Mouse (Mus musculus) mammary gland, adult 2 months (tissue): ENCODE measurements around the gene Atp5e. TPM values are rescaled to one million over a fixed set of nuclear protein-coding genes. Genes with fewer than 3 reads are reported as not detected.

ENCODE experiments used
- polyA plus RNA-seq: library from polyadenylated mRNA; depleted of rRNA; stranded (reverse); fragments of >200 nt; gene quantifications from 2 replicates; pipeline ENCODE4 v1.2.3, GENCODE M21; 2012; ENCODE audit warnings: low replicate concordance; rRNA removed

The Atp5e gene
- 429 and 500 TPM in 2 replicates for polyA plus RNA-seq

DNA sequence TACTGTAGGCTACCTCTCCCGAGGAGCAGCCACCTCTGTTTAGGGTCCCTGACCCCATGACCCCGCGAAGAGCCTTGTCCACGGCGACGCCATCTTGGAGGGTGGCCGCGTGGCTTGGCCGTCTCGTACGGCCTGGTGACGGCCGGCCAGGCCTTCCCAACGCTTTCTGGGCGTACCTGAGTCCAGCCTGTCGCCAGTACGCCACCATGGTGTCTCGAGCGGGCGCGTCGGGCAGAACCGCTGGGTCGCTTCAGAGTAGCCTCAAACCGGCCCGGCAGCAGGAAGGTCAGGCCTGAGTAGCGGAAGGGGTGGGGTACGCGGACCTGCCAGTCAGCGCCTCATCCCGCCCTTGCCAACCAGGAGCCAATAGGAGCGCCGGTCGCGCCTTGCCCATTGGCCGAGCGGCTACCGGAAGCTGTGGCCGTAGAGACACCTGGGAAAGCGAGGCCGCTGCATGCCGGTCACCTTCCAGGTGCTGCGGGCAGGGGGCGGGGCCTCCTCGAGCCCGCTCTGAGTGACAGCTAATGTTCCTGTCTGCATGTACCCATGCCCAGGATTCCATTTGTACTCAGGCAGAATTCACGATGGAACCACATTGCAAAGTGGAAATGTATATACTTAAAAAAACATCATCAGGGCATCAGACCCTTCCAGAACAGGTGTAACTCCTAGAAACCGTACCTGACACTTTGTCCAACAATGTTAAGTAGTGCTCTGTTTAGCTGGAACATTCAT, at the start of gene Atp5e:
Gene Atp5e (minus strand): TSS at position 317 of the 735 bp plus-strand sequence.

DNA sequence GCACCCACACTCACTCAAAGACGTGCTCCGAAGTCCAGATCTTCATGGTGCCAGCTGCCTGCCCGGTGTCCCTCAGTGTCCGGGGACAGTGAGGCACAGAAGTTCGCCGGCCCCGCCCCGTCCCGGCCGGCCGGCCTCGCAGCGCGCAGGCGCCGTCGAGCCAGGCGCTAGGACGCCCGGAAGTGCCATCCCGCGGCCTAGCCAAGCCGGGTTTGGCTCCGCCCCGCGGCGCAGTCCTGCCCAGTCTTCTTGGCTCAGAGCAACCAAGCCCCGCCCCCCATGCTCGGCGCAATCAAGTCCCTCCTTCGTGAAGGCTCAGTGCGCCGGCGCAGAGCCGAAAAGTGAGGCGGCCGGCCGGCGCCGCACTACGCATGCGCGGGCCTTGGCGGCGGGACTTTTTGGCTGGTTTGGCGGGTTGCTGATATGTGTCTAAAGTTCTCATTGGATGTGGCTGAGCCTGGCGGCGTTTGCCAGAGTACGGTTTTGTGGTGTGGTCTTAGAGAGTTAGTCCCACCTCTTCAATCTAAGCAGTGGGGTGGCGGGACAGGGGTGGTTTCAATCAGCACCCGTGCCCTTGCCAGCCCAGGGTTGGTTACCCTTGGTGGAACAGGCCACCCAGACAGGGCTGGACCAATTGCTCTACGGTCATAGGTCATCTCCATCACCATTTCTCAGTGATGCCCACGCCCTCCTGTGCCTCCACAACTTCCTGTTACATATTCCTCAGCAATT, 9.1 kb upstream of the Atp5e start, which contains the start of gene Prelid3b:
Gene Prelid3b (minus strand): TSS at position 264 of the 732 bp plus-strand sequence.

DNA sequence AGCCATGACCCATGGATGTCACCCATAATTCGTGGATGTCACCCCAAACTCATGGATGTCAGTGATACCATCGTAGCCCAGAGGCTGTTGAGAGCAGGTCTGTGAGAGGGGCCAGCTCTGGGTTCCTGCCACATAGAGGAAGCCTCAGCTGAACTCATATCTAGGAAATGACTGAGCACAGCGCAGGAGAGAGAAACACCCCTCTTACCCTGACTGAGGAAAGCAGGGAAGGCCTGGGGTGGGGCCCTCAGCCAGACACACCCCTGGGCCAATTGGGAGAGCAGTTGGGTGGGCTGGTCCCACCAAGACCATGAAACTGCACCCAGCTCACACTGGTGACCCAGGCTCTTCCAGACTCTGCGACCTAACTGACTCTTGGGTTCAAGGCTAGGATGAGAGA, 13.6 kb downstream of the Atp5e start, which contains the start of gene Tubb1:
Gene Tubb1 (plus strand): TSS at position 343 of the 400 bp plus-strand sequence.

GRCm38 (mm10) chr2:174438737-174439449, 25.0 kb downstream of the Atp5e start, which contains the start of gene Ctsz:
Gene Ctsz (minus strand): TSS chr2:174439039.

GRCm38 (mm10) chr2:174415731-174416310, 48.1 kb downstream of the Atp5e start, which contains the start of gene Nelfcd:
Gene Nelfcd (plus strand): TSS chr2:174415804.

Other genes with a start within 250 kb of the Atp5e start
- gene Gnas, start 179.8 kb downstream of the Atp5e start, polyA plus RNA-seq = 840 and 1,142 TPM in 2 replicates
- 0.17 TPM in 1 of 2 replicates, not detected in the other for gene Gm20721, start 117.4 kb downstream of the Atp5e start, polyA plus RNA-seq
- gene Nelfcd, start 48.3 kb downstream of the Atp5e start, polyA plus RNA-seq = 49.6 and 54.9 TPM in 2 replicates
- gene Ctsz, start 25.1 kb downstream of the Atp5e start, polyA plus RNA-seq = 253 and 372 TPM in 2 replicates
- gene Tubb1, start 13.4 kb downstream of the Atp5e start, polyA plus RNA-seq = 0.34 and 0.56 TPM in 2 replicates
- gene Prelid3b, start 9.0 kb upstream of the Atp5e start, polyA plus RNA-seq = 28.4 and 41.9 TPM in 2 replicates
- gene Zfp831, start 179.4 kb upstream of the Atp5e start, polyA plus RNA-seq = 2.1 and 4.0 TPM in 2 replicates